Mouse (Mus musculus) brain, embryonic 14.5 days (tissue): ENCODE measurements around the gene Grb7.

Experiments
- CTCF ChIP-seq: fragments of 200-500 bp; IDR thresholded peaks from 2 replicates; pipeline ENCODE4 v1.5.1; 2012; ENCODE audit warnings: inconsistent platforms, mild to moderate bottlenecking, moderate library complexity, borderline replicate concordance; ENCODE audit not compliant: insufficient read depth, insufficient read length; ENCODE audit errors: extremely low read depth
- POLR2A ChIP-seq: fragments of 200-500 bp; IDR thresholded peaks from 2 replicates; pipeline ENCODE4 v1.6.1; 2012; ENCODE audit warnings: mild to moderate bottlenecking, inconsistent platforms, borderline replicate concordance; ENCODE audit not compliant: poor library complexity, insufficient read depth, insufficient read length, severe bottlenecking; ENCODE audit errors: extremely low read depth

- TF ChIP-seq POLR2A (no peak), CTCF (no peak)
These were observed 39.6 kb upstream of the Grb7 start for GRCm38 (mm10) chr11:98406621-98407020.
